Mouse (Mus musculus) gastrocnemius, postnatal 10 days (tissue): Measurements from ENCODE around the gene Erich3. TPM values are rescaled to one million over a fixed set of nuclear protein-coding genes. Genes with fewer than 3 reads are reported as not detected.

Source experiments
- DNase-seq: peaks from one replicate; pipeline ENCODE4 v3.0.0; 2021; ENCODE audit warnings: mixed read lengths
- total RNA-seq, 2 experiments: library from RNA; stranded (reverse); gene quantifications; 2 replicates each; pipeline ENCODE4 v1.2.3; 2021

Erich3 gene
- total RNA-seq, 2 experiments from 2014 or later, result 0.05 to 0.11 TPM

GRCm38 (mm10) chr3:154771651-154772050 lies 108.0 kb downstream of the Erich3 start:
- no peak for DNase-seq

GRCm38 (mm10) chr3:154778836-154779595 lies 115.4 kb downstream of the Erich3 start:
- DNase-seq, result no peak

GRCm38 (mm10) chr3:154786354-154786753 lies 122.7 kb downstream of the Erich3 start:
- DNase-seq, result no peak

GRCm38 (mm10) chr3:154787611-154788010 lies 124.0 kb downstream of the Erich3 start:
- no peak for DNase-seq

DNA sequence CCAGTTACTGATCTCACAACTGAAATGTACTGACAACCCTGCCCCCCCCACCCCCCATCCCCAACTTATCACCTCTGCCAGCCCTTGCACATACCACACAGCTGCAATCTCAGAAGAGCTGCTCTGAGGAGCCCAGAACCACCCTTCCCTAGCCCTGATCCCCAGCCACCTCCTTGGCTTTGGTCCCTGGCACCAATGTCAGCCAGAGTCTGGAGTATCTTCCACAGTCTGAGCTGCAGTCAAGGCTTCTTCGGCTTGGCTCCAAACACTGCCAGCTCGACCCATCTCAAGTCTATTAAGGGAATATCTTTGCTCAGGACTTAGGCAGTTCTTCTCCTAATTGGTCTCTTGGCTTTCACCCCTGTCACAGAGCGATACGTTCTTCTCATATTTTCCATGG lies 129.9 kb downstream of the Erich3 start:
- DNase-seq, result peak; percentile 13

GRCm38 (mm10) chr3:154798806-154799205 lies 135.1 kb downstream of the Erich3 start:
- DNase-seq, result no peak

- DNase-seq, result no peak
Measured at GRCm38 (mm10) chr3:154800454-154800853, 136.8 kb downstream of the Erich3 start.

- DNase-seq, result no peak
Measured at GRCm38 (mm10) chr3:154800888-154801429, 137.3 kb downstream of the Erich3 start.

DNA sequence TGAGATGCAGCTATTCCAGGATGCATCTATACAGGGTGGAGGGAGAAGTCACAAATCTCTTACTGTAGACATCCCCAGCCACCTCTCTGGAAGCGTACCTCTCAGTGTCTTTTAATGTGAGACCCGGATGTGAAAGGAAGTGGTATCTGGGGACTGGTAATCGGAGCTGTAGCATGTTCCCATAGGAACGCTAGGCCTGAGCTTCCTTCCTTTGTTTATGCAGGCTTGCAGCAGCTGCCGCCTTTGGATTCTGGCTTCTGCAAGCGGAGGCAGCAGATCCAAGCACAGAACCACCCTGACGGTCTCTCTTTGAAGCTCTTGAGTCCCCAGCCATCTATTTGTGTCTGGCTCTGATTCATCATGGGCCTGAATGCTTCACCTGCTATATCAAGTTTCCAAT lies 143.0 kb downstream of the Erich3 start:
- DNase-seq, result no peak

DNA sequence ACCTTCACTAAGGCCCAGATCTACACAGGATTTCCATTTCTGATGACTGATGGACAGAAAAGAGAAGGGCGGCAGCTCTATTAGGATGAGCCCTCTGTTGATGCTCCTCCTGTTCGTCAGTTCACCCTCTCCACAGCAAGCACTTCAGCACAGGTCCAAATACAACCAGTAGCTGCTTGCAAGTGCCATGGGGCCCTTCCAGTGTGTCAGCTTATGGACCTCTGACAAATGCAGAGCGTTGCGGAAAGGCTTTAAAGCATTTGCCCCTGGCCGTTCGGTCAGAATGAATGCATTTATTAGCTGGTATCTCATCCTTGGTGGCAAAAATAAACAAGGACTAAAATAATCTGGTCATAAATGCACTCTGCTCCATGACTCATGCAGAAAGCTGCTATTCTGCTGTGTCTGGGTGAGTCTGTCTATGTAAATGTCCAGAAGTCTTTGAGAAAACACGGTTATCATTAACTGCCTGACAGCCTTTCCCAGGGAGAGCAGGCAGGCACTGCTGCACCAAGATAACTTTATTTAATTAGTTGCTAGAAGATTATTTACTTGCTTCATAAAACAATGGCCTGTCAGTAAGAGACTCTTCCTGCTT lies 146.7 kb downstream of the Erich3 start:
- DNase-seq, result no peak

DNA sequence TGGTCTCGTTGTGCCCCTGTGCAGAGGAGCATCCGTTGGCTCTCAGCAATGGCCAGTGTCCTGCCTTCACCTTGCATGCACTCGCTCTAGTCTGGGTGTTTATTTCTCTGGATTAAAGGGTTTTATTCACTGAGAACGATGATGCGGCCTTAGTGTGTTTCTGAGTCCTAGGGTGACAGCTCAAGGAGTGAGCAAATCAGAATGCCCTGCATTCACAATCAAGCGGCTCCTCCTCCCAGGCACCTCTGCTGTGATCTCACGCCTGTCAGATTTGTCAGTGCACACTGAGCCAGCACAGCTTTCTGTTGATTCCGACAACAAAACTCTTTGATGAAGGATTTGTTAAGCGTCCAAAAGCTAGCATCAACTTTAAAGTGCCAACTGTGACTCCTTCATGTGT lies 147.6 kb downstream of the Erich3 start:
- DNase-seq, result no peak

DNA sequence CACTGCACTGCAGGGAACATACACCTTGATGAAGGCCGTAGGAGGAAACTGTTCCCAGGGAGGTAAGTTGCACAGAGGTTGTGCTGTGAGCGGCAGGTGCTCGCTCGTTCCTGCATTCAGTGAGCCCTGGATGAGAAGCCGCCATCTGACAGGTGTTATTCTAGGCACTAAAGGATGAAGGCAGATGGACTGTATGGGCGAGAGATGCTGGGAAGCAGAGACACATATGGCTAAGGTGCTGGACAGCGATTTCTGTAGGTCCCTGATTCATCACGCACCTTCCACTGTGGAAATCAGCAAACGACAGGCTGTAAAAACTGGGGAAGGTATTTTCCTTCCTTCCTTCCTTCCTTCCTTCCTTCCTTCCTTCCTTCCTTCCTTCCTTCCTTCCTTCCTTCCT lies 148.2 kb downstream of the Erich3 start:
- no peak for DNase-seq

DNA sequence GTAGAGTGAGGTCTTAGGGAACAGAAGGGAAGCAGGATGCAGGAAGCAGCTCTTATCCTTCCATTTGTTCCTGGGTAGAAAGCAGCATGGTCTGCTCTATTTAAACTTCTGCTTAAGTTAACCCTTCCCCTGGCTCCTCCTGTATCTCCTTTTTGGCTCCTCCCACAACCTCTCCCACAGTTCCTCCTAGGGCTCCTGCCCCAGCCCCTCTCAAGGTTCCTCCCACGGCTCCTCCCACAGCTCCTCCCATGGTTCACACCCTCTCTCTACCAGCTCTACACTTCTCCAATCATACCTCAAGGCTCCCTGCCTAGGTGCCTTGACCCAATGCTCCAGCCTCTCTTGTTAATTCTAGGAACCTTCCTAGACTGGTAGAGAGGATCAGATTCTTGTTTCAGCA lies 149.2 kb downstream of the Erich3 start:
- no peak for DNase-seq

GRCm38 (mm10) chr3:154815606-154816005 lies 151.9 kb downstream of the Erich3 start:
- DNase-seq, result no peak

GRCm38 (mm10) chr3:154816231-154816630 lies 152.6 kb downstream of the Erich3 start:
- DNase-seq, result no peak

GRCm38 (mm10) chr3:154816801-154817625 lies 153.4 kb downstream of the Erich3 start:
- DNase-seq, result no peak

Other genes with a start within 250 kb of the Erich3 start
- 10 to 100 TPM; 10.7 to 11.4 TPM for gene Cryz, start 67.1 kb upstream of the Erich3 start, total RNA-seq
- gene Tyw3, start 66.8 kb upstream of the Erich3 start, total RNA-seq, result 1 to 10 TPM; 3.1 TPM